Mouse (Mus musculus) neural tube, embryonic 12.5 days (tissue): ENCODE data around the gene Recql. TPM values are rescaled to one million over a fixed set of nuclear protein-coding genes. Genes with fewer than 3 reads are reported as not detected.

ENCODE experiments used
- ATAC-seq: fragments of 200-750 bp; cut with Nextera tagmentation; 2 replicates; pipeline ENCODE4 v1.8.0; 2017; ENCODE audit warnings: low read depth, mild to moderate bottlenecking, moderate TSS enrichment, moderate library complexity; ENCODE audit not compliant: low FRiP score
- H3K27ac ChIP-seq: fragments of 300-500 bp; sonication (generic); 2 replicates; pipeline ENCODE4 v1.5.1; 2016
- H3K27me3 ChIP-seq: fragments of 300-500 bp; sonication (generic); replicated peaks from 2 replicates; pipeline ENCODE4 v1.6.1; 2016; ENCODE audit warnings: mild to moderate bottlenecking
- H3K36me3 ChIP-seq: fragments of 300-500 bp; sonication (generic); 2 replicates; pipeline ENCODE4 v1.6.1; 2016; ENCODE audit warnings: mild to moderate bottlenecking
- H3K4me1 ChIP-seq: fragments of 300-500 bp; sonication (generic); 2 replicates; pipeline ENCODE4 v1.6.1; 2016
- H3K4me2 ChIP-seq: fragments of 300-500 bp; sonication (generic); replicated peaks from 2 replicates; pipeline ENCODE4 v1.6.1; 2016; ENCODE audit warnings: mild to moderate bottlenecking
- H3K4me3 ChIP-seq: fragments of 300-500 bp; sonication (generic); 2 replicates; pipeline ENCODE4 v1.5.1; 2016
- H3K9ac ChIP-seq: fragments of 300-500 bp; sonication (generic); 2 replicates; pipeline ENCODE4 v1.6.1; 2016; ENCODE audit warnings: mild to moderate bottlenecking
- H3K9me3 ChIP-seq: fragments of 300-500 bp; sonication (generic); 2 replicates; pipeline ENCODE4 v1.6.1; 2016; ENCODE audit warnings: mild to moderate bottlenecking
- WGBS: fragments of 180-500 bp; shearing (Covaris S2); methylation state at CpG from one replicate; pipeline ENCODE4 v1.1.7; 2016; 5-methylcytosine and 5-hydroxymethylcytosine counted together
- polyA plus RNA-seq: library from polyadenylated mRNA; unstranded; fragments of >200 nt; fragmentation: Nextera tagmentation; extraction: Ambion mirVana; gene quantifications from 2 replicates; pipeline ENCODE4 v1.2.1, GENCODE M21; 2016

Gene Recql
- polyA plus RNA-seq, 1 experiment from 2014 or later, result 34.8 TPM

DNA sequence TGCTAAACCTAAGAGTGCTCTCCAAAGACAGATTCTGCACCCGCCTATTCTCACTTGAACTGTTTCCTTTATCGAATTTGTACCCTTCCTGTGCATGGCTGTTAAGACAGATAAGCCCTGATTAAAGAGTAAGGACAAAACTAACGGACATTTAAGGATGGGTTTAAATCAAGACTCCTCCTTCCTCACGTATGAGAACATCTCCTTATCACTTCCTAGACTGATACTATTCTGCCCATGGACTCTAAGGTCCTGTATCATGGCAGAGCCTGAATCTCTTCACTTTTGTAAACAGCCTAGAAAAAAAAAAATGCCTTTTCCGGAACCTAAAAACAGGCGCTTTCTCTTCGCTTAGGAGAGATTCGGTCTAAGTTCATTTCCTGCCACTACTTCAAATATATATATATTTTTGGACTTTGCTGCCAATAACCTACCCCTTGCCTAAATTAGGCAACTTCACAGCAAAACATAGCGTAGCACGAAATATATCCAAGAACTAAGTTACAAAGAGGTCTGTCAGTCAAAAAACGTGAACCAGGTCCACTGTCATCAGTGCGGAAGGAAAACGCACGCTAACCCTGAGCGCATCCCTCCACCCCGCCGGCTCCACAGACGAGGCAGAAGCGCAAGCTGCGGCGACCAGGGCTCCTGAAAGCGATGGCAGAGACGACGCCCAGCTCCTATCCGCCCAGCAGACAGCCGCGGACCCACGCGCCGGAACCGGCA lies 439 bp downstream of the Recql start:
- WGBS, result 6% methylated on average over 31 of the region's 31 CpGs

DNA sequence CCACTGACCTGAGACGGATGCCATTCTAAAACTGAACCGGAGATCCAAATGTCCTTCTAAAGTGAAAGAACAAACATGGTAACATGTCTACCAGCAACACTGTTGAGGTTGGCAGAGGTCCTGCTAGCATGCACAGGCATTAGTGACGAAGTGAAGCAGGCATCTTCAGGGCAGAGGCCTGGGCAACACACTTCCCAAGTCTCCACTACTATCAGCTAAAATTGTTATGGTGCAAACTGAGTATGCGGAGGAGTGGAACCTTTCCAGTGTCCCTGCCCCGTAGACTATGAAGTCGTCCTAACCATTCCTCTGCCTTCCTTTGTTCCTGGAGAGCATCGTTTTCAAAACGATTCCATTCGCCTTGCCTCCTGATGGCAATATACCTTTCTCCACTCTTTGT lies 2.4 kb downstream of the Recql start:
- 93% methylated on average over 9 of the region's 9 CpGs for WGBS
- H3K36me3 ChIP-seq, result no peaks in the 10 kb centered on the region

More for the DNA sequence above, 439 bp downstream of the Recql start:
- Histone ChIP-seq H3K4me2 (peak overlapping the region; percentile 77), H3K9me3 (no peaks in the 10 kb centered on the region), H3K27me3 (no peaks in the 10 kb centered on the region), H3K27ac (no peak overlapping the region), H3K4me1 (peaks cover 13% of the 10 kb centered on the region), H3K36me3 (no peaks in the 10 kb centered on the region), H3K9ac (peak overlapping the region; percentile 56), H3K4me3 (peak overlapping the region; percentile 89)
- peak; percentile 85 for ATAC-seq

DNA sequence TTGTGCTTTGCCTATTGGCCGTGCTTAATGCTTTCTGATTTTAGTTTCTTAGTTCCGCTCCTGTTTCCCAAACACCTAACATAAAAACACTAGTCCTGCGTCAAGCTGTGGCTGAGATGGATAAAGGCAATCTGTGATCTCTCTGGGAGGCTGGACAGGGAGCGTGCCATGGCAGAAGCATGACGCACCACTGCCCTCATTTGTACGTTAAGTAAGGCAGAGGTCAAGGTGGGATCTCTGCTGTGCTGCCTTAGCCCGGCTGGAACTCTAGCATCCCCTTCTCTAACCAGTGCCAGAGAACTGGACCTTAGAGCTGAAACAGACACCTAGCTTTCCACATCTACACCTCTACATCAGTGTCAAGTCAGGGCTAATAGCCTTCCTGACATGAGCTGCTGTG lies 5.3 kb downstream of the Recql start:
- no peaks in the 10 kb centered on the region for H3K27me3 ChIP-seq
- H3K36me3 ChIP-seq, result peaks cover 4% of the 10 kb centered on the region
- H3K4me1 ChIP-seq, result peaks cover 2% of the 10 kb centered on the region; the same call in 1 of the 2 replicates
- no peaks in the 10 kb centered on the region for H3K9me3 ChIP-seq
- ATAC-seq, result no peak
- no peak overlapping the region for H3K9ac ChIP-seq
- WGBS, result 91% methylated on average over 7 of the region's 7 CpGs
- H3K4me3 ChIP-seq, result no peak overlapping the region
- no peak overlapping the region for H3K27ac ChIP-seq
- H3K4me2 ChIP-seq, result no peak overlapping the region

More for the DNA sequence above, 2.4 kb downstream of the Recql start:
- peaks cover 13% of the 10 kb centered on the region for H3K4me1 ChIP-seq
- no peak overlapping the region for H3K9ac ChIP-seq
- no peak overlapping the region for H3K27ac ChIP-seq
- no peak for ATAC-seq
- H3K4me2 ChIP-seq, result no peak overlapping the region
- H3K4me3 ChIP-seq, result no peak overlapping the region
- no peaks in the 10 kb centered on the region for H3K27me3 ChIP-seq
- no peaks in the 10 kb centered on the region for H3K9me3 ChIP-seq

DNA sequence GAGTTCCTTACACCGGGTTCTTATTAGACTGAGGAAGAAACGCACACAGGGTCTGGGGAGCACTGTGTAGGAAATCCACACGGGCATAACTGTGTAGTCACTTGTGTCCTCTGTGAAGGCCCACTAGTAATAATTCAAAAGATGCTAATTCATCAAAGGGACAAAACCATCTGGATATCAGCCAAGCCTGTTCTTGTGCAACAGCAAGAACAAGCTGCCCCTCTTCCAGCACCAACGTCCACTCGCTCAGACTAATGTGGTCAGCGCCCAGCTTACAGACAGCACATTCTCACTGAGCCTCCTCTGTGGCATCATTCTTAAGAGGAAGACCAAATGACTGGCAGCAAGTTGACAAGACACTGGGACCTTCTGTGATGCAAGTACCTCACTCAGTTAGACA lies 6.9 kb downstream of the Recql start:
- Histone ChIP-seq H3K27me3 (no peaks in the 10 kb centered on the region), H3K4me3 (no peak overlapping the region), H3K36me3 (peaks cover 19% of the 10 kb centered on the region), H3K27ac (no peak overlapping the region), H3K4me2 (no peak overlapping the region), H3K4me1 (no peaks in the 10 kb centered on the region), H3K9me3 (no peaks in the 10 kb centered on the region), H3K9ac (no peak overlapping the region)
- no peak for ATAC-seq
- 91% methylated on average over 6 of the region's 6 CpGs for WGBS

DNA sequence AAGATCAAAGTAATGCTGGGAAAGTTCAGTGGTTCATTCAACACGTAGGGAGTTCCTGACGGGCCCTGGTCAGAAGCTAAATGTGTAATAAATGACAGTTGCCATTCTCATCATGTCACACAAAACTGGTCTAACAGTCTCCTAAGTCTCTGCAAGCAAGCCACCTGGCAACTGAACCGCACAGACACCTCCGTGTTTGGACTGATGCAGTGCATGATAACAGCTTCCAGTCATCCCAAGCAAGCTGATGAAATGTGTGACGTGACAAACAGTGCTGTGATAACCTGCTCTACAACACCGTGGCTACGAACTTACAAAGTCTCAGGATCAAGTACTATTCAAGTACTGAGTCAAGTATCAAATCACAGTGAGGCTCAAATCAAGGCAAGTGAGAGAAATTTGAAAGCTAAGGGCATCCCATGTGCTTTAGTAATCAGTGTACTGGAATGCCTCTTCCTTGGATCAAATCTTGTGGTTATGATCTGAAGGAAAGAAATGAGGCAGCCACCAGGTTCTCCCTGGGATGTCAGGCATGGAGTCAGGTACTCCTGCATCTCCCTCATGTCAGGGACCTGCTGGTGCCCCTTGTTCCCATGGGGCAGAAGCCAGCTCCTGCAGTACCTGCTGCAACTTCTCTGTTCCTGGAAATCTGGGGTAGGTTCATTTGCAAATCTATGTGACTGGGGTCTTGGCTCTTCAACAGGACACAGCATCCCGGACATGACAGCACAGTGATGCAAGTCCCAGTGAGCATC lies 8.1 kb downstream of the Recql start:
- no peak overlapping the region for H3K27ac ChIP-seq
- no peak overlapping the region for H3K9ac ChIP-seq
- H3K9me3 ChIP-seq, result no peaks in the 10 kb centered on the region
- H3K27me3 ChIP-seq, result no peaks in the 10 kb centered on the region
- H3K4me1 ChIP-seq, result no peaks in the 10 kb centered on the region
- peaks cover 29% of the 10 kb centered on the region for H3K36me3 ChIP-seq
- WGBS, result 92% methylated on average over 8 of the region's 8 CpGs
- H3K4me2 ChIP-seq, result no peak overlapping the region
- ATAC-seq, result no peak
- no peak overlapping the region for H3K4me3 ChIP-seq

DNA sequence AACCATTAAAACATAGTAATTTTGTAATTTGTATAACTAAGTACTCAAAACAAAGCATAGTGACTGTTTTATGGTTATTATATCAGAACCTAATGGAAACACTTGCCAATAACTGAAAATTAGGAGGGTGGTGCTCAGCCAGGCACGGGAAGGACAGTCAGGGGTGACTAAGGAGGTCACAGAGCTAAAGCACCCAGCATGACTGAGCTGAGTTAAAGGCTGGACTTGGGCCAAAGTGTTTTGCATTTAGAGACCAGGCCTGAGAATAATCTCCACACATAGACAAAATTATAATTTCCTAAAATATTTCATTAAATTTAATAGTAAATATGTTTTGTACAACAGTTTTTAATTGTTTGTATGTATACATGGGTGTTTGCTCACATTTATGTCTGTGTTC lies 9.8 kb downstream of the Recql start:
- Histone ChIP-seq H3K4me3 (no peak overlapping the region), H3K9me3 (no peaks in the 10 kb centered on the region), H3K27ac (no peak overlapping the region), H3K27me3 (no peaks in the 10 kb centered on the region), H3K9ac (no peak overlapping the region), H3K4me2 (no peak overlapping the region), H3K4me1 (no peaks in the 10 kb centered on the region), H3K36me3 (peaks cover 41% of the 10 kb centered on the region)
- no peak for ATAC-seq
- WGBS, result 73% methylated on average over 1 of the region's 1 CpGs

DNA sequence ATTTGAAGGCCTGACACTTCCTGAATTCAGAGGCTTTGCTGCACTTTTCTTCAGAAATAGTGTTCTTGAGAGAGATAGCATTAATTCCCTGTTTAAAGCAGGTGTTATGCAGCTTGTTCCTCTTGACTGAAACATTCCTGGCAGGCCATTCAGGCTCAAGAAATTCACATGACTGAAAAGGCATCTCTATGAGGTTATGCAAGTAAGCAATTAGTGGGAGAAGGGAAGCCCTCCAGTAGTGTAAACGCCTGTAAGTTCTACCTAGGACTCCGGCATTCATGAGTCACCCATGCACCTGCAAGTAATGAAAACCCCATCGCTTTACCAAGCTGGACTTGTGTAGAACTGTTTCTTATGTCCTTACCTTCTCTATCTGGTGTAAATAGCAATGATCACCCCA lies 17.3 kb downstream of the Recql start:
- no peak overlapping the region for H3K4me2 ChIP-seq
- H3K4me3 ChIP-seq, result no peak overlapping the region
- H3K4me1 ChIP-seq, result no peaks in the 10 kb centered on the region
- peaks cover 56% of the 10 kb centered on the region for H3K36me3 ChIP-seq
- no peak overlapping the region for H3K27ac ChIP-seq
- 92% methylated on average over 3 of the region's 3 CpGs for WGBS
- H3K9me3 ChIP-seq, result no peaks in the 10 kb centered on the region
- no peak overlapping the region for H3K9ac ChIP-seq
- ATAC-seq, result no peak
- H3K27me3 ChIP-seq, result no peaks in the 10 kb centered on the region

DNA sequence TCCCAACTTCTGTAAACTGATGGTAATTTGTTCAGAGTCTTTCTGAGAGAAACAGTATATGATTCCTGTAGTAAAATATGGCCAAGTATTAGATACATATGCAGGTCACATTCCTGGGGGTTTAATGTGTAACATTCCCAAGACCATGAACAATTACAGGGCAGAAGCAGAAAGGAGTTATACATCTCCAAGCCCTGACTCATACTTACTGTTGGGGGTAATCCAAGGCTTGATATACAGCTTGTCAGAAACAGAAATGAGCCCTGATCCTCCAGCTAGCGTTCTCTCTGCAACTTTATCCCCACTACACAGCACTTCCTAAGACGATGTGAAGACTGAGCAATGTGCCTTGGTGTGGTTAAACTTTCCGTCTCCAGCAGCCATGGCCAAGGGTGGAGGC lies 19.3 kb downstream of the Recql start:
- 86% methylated on average over 3 of the region's 3 CpGs for WGBS
- H3K9me3 ChIP-seq, result no peaks in the 10 kb centered on the region
- H3K4me3 ChIP-seq, result no peak overlapping the region
- H3K4me2 ChIP-seq, result no peak overlapping the region
- H3K27ac ChIP-seq, result no peak overlapping the region
- H3K9ac ChIP-seq, result no peak overlapping the region
- H3K4me1 ChIP-seq, result no peaks in the 10 kb centered on the region
- H3K27me3 ChIP-seq, result no peaks in the 10 kb centered on the region
- H3K36me3 ChIP-seq, result peaks cover 52% of the 10 kb centered on the region
- ATAC-seq, result no peak

DNA sequence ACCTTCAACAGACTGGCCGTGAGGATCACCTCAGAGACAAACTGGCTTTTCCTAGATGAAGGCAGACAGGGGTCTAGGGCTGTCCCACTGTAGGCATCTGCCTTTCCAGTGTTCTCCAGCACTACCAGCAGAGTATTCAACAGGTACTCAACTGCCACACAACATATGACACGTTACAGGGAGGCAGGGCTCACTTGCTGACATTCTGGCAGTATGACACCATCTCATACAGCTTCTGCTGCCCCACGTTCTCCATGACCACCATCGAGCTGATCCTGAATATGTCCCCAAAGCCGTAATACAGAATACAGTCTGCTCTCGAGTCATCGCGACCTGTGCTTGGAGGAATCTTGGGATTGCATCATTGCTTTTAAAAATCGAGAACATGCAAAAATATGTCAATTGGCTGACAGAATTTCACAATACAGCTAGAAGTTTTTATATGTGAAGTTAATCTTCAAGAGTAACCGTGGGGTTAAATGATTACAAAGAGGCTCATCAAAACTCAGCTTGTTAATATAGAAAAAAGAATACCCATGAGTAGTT lies 20.3 kb downstream of the Recql start:
- 93% methylated on average over 10 of the region's 10 CpGs for WGBS
- Histone ChIP-seq H3K4me3 (no peak overlapping the region), H3K4me2 (no peak overlapping the region), H3K4me1 (no peaks in the 10 kb centered on the region), H3K27me3 (no peaks in the 10 kb centered on the region), H3K9me3 (no peaks in the 10 kb centered on the region), H3K27ac (no peak overlapping the region), H3K9ac (no peak overlapping the region), H3K36me3 (peaks cover 49% of the 10 kb centered on the region)
- ATAC-seq, result no peak

DNA sequence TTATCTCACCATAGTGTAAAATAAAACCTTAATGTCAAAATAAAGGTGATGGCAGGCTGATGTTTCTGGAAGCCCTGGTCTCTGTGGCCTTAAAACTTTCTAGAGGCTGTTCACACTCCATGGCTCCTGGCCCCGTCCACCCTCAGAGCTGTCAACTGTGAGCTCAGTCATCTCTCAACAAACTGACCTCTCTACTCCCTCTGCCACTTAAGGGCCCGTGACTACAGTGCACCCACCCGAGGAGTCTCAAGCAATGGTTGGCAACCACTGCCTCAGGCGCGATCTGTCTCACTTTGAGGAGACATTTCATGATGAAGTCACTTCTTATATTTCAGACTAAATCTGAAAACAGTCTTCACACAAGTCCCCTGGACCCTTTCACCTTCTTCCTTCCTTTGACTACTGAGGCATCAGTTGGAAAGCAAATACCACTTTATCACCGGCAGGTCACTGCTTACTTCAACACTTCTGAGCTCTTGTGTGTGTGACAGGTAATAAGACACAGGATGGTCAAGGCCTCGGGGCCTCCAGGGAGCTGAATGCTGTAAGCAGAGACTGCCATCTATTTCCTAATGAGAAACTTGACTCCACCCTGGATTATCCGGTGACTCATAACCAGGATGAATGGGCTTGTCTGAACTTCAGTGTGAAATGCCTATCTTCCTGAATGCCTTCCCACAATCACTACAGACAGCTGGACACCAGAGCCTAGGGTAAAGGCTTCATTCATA lies 21.0 kb downstream of the Recql start:
- Histone ChIP-seq H3K27ac (no peak overlapping the region), H3K9me3 (no peaks in the 10 kb centered on the region), H3K4me2 (no peak overlapping the region), H3K36me3 (peaks cover 52% of the 10 kb centered on the region), H3K27me3 (no peaks in the 10 kb centered on the region), H3K4me1 (no peaks in the 10 kb centered on the region), H3K9ac (no peak overlapping the region), H3K4me3 (no peak overlapping the region)
- ATAC-seq, result no peak
- 93% methylated on average over 8 of the region's 8 CpGs for WGBS

DNA sequence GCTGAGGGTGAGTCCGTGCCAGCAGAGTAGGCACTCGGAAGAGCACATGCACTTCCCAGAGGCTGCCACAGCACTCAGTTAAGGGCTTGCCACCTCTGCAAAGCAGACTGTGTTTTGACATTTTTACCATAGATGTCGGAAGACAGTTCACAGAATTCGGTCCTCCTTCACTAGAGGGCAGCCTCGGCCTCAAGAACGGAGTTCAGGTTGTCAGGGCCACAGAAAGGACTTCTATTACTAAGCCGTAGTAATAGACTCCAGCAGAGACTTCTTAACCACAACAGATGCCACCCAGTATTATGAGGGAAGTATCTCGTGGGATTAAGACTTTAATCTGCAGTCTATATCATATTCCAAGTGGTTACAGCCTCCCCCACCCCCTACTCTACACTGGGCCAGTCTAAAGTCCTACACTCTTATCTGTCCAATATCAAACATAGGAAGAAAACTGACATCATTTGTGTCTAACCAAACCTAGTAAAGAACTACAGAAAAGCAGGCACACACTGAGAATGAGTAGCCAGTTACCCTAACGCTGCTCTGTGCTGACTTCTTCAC lies 23.8 kb downstream of the Recql start:
- Histone ChIP-seq H3K4me3 (no peak overlapping the region), H3K4me2 (no peak overlapping the region), H3K27me3 (no peaks in the 10 kb centered on the region), H3K4me1 (no peaks in the 10 kb centered on the region), H3K9ac (no peak overlapping the region), H3K27ac (no peak overlapping the region), H3K9me3 (no peaks in the 10 kb centered on the region), H3K36me3 (peaks cover 59% of the 10 kb centered on the region)
- WGBS, result 74% methylated on average over 9 of the region's 9 CpGs
- ATAC-seq, result no peak

DNA sequence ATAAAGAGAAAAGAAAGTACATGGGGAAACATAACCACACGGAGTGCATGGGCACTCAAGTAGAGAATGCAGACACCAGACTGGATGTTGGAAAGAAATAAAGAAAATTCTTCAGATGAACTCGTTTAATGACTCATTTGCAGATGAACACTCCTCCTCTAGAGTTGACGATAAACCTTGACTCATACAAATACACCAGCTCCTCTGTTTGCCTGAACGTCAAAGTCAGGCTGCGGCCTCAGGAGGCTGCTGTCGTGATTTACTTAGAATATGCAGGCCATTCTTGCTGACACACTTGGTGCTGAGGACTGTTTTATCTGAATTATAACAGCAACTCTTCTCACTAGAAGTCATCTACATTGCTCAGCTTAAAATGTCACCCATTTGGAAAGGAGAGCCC lies 24.9 kb downstream of the Recql start:
- ATAC-seq, result no peak
- H3K36me3 ChIP-seq, result peaks cover 66% of the 10 kb centered on the region

More for the DNA sequence above, 24.9 kb downstream of the Recql start:
- 91% methylated on average over 6 of the region's 6 CpGs for whole genome bisulfite sequencing
- Histone ChIP-seq H3K4me3 (no peak overlapping the region), H3K27ac (no peak overlapping the region), H3K9ac (no peak overlapping the region), H3K4me2 (no peak overlapping the region), H3K4me1 (no peaks in the 10 kb centered on the region), H3K9me3 (no peaks in the 10 kb centered on the region), H3K27me3 (no peaks in the 10 kb centered on the region)
